Mouse (Mus musculus): ENCODE results near the gene Rgl3.

The Rgl3 gene

DNA sequence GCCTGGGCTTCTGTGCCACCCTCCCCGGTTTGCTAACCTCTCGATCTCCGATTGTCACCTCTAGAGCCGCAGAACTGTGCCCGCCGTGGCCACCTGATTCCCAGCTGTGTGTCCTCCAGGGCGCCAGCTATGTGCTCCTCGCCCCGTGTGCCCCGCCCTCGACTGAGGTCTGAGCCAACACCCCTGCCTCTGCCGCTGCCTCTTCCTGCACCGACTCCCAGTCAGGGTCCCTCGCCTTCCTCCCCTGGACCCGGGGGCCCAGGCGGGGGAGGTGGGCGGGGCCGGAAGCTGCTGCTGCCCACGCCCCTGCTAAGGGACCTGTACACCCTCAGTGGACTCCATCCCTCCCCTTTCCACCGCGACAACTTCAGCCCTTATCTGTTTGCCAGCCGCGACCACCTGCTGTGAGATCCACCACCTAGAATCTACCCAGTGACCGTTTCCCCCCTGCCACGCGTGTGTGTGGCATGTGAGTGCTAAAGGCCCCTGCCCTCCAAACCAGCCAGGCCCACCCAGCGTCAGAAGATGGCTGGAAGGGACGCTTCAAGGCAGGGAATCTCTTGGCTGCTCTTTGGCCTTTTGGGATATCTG, 41.6 kb downstream of the Rgl3 start:
- in situ Hi-C loops (cut with MboI) = no loop called here

- in situ Hi-C loops (cut with MboI) = no loop called here
These were observed 45.0 kb downstream of the Rgl3 start for GRCm38 (mm10) chr9:21944267-21944666.

DNA sequence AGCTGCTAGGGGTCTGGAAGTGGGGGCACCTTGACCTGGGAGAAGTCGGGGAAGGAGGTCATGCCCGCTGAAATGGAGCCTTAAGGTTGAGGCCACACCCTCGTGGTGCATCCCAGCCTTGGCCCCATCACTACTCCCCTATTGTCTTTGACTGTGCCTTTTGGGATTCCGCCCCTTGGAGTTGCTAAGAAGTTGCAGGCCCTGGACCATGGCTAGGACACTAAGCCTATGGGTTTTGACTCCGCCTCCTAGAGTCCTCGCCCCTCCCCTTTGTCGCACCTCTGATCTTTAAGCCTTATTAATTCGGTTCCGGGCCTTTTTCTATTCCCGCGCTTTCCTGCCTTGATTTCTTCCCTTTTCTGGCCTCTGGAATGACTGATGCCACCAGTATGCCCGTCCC, 45.6 kb downstream of the Rgl3 start:
- in situ Hi-C loops (cut with MboI) = no loop called here

DNA sequence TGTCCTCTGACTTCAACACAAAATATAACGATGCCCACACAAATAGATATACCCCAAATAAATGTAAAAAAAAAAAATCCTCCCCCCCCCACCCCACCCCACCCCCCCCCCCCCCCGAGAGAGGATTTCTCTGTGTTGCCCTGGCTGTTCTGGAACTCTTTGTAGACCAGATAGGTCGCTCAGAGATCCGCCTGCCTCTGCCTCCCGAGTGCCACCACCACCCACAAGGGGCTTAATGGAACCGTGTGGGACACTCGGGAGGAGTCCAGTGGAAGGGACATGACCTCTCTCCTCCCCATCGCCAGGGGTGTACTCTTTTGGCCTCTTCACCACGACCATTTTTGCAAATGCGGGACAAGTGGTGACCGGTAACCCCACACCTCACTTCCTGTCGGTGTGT, 46.2 kb downstream of the Rgl3 start:
- in situ Hi-C loops (cut with MboI) = no loop called here

DNA sequence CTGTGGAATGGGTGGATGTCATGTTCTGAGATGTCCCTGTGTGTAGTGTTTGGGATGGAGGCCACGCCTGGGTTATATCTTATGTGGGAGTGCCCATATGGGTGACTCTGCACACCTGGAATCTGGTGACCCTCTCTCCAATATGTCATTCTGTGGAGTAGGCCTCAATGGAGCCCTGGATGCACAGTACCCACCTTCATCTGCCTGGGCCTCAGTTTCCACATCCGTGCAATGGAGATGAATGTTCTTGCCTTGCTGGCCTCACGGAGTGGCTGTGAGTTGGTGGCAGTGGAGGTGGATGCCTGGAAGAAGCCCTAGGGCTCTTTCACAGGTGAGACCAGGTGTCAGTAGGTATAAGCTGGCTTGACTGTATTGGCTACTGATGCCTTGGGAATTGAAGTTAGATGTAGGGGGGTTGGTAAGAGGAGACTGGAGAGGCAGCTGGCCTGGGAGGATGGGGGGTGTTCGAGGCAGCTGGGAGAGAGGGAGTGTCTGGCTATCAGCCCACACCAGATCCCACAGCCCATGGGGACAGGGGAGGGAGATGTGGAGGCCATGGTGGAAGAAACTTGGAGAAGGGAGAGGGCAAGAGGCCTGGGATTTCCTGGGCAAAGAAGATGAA, 50.9 kb downstream of the Rgl3 start:
- in situ Hi-C loops (cut with MboI) = no loop called here

GRCm38 (mm10) chr9:21937711-21938175, 51.5 kb downstream of the Rgl3 start:
- in situ Hi-C loops (cut with MboI) = no loop called here

DNA sequence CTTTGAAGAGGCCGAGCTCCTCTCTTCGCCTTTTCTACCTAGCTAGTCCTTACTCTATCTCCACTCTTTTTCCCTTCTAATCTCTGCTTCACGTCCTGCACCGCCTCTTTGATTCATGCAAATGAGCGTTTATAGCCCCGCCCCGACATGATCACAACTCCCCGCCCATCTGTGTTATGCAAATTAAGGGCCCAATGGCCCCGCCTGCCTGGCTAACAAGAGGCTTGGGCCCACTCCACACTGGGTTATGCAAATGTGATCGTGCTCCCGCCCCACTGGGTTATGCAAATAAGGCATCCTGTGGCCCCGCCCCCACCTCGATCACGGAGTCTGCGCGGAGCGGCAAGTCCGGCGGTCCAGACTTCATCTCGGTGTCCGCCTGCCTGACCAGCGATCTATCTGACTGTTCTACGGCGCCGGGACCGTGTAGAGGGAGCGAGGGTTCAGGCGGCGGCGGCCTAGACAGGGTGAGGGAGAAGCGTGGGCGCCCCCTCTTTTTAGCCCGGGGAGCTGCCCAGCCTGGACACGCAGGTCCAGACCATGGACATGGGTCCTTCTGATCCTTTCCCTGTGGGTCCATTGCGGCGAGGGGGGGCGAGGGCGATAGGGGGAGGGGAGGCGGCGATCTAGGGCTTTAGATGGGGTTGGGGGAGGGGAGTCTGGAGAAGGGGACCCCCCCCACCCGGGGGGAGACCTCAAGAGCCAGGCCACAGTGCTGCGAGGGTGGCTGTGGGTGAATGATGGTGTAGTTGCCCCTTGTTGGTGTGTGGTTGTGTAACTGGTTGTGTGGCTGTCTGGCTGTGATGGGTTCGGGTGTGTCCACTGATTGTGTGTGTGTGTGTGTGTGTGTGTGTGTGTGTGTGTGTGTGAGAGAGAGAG, 52.3 kb downstream of the Rgl3 start, which contains the start of gene Plppr2:
Gene Plppr2, plus strand, starts transcription at position 342 of the 879 bp plus-strand sequence.
- in situ Hi-C loops (cut with MboI) = no loop called here

GRCm38 (mm10) chr9:21935466-21936131, 53.6 kb downstream of the Rgl3 start:
- in situ Hi-C loops (cut with MboI) = no loop called here

- in situ Hi-C loops (cut with MboI) = no loop called here
These were observed 55.2 kb downstream of the Rgl3 start for GRCm38 (mm10) chr9:21934021-21934420.

- in situ Hi-C loops (cut with MboI) = no loop called here
These were observed 56.7 kb downstream of the Rgl3 start for GRCm38 (mm10) chr9:21932445-21933137.

DNA sequence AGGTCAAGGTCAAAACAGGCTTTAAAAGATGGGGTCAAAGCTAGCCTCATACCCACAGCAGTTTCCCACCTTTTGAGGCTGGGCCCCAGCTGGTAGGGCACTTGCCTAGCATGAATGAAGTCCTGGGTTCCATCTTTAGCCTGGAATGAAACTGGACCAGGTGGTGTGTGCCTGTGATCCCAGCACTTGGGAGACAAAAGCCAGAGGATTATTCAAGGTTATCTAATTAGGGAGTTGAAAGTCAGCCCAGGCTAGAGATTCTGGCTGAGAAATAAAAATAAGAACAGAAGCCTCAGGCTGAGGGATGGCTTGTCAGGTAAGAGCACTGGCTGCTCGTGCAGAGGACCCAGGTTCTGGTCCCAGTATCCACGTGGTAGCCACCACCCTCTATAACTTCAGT, 57.2 kb downstream of the Rgl3 start:
- in situ Hi-C loops (cut with MboI) = no loop called here

DNA sequence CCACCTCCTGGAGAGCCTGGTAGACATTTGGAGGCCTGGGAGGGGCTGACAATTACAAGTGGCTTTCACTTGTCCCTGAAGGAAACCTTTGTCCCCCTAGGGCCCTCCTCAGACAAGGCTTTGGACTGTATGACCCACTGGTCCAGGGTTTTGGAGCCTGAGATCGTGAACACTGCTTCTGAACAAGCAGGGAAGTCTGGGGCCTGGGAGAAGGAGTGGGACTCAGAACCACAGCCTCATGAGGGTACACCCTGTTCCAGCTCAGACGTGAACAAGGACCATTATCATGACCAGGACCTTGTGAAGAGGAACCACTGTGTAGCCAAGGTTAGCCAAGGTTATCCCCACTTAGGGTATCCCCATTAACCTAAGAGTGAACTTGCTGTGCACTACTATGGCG, 60.0 kb downstream of the Rgl3 start:
- in situ Hi-C loops (cut with MboI) = no loop called here

DNA sequence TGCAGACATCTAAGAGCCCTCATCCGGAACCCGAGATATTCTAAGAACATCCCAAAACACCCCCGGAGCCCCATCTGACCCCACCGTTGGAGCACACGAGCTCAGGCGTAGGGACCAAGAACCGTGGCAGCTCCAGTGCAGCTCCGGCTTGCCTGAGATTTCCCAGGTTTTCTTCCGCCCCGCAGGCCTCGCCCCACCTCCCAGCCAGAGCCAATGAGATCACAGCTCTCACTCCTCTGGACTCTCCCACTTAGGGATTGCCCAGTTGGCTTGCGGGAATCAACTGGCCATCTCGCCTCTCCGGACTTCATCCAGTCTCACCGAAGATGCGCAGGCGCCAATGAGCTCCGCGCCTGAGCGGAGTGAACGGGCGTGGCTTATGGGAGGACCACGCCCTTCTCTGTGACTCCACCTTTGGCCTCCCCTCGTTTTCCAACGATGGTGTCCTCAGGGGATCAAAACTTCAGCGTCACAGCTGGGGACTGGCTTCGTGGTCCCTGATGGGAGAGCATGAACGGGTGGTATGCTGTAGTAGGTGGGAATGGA, 62.0 kb downstream of the Rgl3 start, which contains the start of the genes Ccdc159 and Tmem205:
Gene Ccdc159, plus strand, starts transcription at position 264 of the 546 bp plus-strand sequence.
Gene Tmem205, minus strand, starts transcription at position 349 of the 546 bp plus-strand sequence.
- in situ Hi-C loops (cut with MboI) = no loop called here

DNA sequence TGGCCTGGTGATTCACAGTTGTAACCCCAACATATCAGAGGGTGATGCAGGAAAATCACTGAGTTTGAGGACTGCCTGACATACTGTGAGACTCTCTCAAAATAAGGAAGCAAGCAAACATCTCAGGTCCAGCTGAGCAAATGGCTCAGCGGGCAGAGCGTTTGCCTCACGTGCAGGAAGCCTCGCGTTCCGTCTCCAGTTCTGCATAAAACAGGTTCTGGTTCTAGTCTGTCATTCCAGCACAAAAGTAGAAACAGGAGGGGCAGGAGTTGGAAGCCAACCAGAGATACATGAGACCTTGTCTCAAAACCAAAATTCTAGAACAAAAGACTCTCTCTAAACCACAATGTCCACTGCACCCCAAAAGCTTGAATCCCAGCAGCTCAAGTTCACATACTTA, 62.5 kb downstream of the Rgl3 start:
- in situ Hi-C loops (cut with MboI) = no loop called here

GRCm38 (mm10) chr9:21926155-21926554, 63.1 kb downstream of the Rgl3 start:
- in situ Hi-C loops (cut with MboI) = no loop called here

DNA sequence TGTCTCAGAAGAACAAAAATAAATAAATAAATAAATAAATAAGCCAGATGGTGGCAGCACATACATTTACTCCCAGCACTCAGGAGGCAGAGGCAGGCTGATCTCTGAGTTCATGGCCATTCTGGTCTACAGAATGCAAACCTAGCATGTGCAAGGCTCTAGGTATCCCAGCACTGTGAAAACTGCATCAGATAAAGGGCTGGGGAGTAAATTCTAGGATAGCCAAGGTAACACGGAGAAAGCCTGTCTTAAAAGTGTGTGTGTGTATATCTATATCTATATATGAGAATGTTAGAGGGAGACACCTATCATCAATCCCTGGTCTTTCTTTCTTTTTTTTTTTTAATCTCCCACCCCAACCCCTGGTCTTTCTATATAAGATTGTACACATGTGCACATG, 63.7 kb downstream of the Rgl3 start:
- in situ Hi-C loops (cut with MboI) = no loop called here

DNA sequence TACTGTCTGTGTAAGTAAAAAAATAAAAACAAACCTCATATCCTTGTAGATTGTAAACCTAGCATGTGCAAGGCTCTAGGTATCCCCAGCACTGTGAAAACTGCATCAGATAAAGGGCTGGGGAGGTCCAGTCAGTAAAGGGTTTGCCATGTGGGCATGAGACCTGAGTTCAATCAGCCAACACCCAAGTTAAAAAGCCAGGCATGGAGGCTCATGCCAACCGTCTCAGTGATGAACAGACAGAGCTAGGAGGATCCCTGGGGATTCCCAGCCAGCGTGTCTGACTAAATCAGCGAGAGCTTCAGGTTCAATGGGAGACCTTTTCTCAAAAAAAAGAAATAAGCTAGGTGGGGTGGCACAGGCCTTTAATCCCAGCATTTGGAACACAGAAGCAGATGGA, 64.2 kb downstream of the Rgl3 start:
- in situ Hi-C loops (cut with MboI) = no loop called here

- in situ Hi-C loops (cut with MboI) = no loop called here
These were observed 65.2 kb downstream of the Rgl3 start for GRCm38 (mm10) chr9:21924099-21924493.

GRCm38 (mm10) chr9:21923490-21924098, 65.7 kb downstream of the Rgl3 start:
- in situ Hi-C loops (cut with MboI) = no loop called here

GRCm38 (mm10) chr9:21923036-21923435, 66.2 kb downstream of the Rgl3 start:
- in situ Hi-C loops (cut with MboI) = no loop called here
